Mouse (Mus musculus): ENCODE results near the gene Glrx.
"Not testable (repeated sequence)": the region's sequence is repeated elsewhere in the genome, so short reads cannot be mapped to it uniquely, and the experiment has no call there.

The Glrx gene

GRCm38 (mm10) chr13:75835461-75835860 is 4.2 kb upstream of the Glrx start:
- DNase-seq: peak; percentile 41

- no peak for DNase-seq
Measured at GRCm38 (mm10) chr13:75838506-75838905, 1.2 kb upstream of the Glrx start.

DNA sequence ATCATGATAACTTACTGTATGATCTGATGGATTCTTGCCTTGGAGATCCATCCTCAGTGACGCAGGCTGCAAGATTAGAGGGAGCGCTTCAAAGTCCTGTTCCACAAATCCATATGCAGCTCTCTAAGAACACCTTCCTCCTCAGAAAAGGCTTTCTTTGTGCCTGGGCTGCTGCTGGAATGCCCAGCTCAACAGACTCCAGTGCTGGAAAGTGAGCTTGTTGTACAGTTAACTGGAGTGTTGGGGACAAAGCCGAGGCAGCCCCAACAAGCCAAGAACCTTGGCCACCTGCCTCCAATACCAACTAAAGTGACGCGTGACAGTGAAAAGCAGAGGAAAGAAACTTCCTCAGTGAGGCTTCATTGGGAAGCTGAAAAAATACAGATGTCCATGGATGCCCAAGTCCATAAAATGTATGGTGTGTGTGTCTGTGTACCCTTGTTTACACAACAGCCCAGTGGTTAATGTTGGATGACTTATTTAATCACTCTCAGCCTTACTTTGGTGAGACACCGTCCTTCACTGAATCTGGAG is 1.2 kb downstream of the Glrx start:
- DNase-seq: peak; percentile 89

DNA sequence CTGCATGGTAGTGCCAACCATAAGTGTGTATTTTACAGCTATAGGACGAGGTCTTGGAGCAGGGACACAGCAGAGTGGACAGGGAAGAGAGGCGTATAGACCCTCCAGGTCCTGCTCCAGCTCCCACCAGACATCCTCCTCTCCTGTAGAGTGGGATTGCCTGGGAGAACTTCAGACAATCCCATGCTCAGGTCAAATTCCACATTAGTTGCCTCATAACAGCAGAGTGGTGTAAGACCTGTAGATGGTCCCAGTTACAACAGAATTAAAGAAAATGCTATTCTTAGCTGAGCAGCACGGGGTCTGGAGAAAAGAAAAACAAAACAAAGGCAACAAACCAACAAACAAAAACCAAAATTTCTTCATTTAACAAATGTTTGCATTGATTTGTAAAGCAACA is 2.3 kb downstream of the Glrx start:
- DNase-seq: peak; percentile 41

GRCm38 (mm10) chr13:75843331-75843730 is 3.7 kb downstream of the Glrx start:
- DNase-seq: peak; percentile 74

DNA sequence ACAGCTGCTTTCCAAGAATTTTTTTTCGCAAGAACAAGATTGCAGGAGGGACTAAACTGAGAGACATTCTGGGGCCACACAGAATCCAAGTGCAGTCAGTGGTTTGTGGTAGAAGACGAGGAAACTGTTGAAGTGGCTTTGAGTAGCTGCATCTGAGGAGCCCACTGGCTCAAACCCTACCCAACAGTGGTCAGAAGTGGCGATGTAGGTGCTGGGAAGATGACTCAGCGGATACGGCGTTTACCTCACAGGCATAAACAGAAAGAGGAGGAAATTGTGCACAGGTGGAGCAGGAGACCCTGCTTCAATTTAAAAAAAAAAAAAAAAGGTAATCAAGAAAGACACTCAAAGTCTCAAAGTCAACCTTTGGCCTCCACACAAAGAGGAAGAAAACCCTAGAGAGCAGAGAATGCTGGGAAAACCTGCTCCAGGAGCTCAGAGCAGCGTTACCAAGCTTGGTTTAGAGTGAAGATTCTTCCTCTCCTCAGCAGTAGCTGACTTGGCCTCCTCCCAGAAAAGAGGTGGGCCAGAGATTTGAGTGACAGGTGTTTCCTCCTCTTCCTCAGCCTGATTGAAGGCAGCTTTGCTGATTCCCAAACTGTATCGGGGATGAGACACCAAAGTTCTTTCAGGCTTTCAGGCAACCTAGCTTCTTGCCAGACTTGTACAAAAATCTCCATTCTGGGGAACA is 4.5 kb downstream of the Glrx start:
- peak; percentile 75 for DNase-seq

DNA sequence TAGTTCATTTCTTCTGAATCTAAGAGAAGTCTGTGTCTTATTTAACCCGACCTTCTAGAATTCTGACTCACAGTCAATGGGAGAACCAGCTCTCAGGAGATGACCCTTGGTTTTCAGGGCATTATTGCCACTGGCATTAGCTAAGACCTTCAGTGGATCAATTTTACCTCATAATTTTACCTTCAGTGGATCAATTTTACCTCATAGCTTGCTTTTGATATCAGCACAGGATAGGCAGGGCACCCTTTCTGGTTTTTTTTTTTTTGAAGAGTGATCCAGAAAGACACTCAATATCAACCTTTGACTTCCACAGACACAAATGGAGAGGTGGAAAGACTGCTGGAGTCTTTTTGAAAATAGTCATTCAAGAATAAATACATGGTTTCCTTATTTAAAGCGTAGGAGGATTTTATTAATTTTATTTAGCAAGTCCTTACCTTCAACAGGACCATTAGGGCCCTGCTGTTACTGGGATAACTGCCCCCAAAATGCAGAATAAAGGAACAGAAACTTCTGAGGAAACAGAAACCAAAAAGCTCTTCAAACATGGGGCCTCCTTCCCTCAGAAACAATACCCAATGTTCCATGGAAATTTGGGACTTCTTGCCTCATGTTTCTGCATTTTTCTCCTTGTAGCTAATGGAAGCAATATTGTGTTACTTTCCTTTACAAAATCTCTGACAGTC is 5.3 kb downstream of the Glrx start:
- no peak for DNase-seq

DNA sequence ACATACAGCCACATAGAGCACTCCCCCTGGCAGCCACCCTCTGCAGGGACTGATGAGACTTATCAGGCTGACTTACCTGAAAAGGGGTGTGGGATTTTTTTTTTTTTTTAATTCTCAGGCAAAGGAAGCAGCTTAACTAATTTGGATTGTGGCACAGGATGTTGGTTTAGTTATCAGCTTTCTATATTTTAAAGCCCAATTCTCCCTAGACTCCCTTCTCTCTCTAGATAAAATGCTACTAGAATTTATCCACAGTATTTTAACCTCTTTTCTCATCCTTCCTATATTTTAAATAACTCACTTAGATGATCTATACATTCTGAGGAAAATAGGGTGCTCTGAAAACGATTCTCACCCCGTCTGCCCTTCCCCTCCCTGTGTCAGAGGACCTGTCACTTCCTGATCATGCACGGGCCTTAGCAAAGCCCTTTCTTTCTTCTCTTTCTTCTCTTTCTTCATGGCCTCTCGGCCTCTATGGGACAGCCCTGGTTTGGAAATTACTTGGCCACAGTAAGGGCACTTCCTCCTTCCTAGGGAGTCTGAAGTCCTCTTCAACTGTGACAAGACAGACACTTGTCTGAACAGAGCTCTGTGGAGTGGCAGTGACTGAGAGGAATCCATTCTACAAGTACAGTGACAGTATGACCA is 6.0 kb downstream of the Glrx start:
- DNase-seq: peak; percentile 86

- peak; percentile 53 for DNase-seq
Measured at GRCm38 (mm10) chr13:75847027-75847426, 7.4 kb downstream of the Glrx start.

DNA sequence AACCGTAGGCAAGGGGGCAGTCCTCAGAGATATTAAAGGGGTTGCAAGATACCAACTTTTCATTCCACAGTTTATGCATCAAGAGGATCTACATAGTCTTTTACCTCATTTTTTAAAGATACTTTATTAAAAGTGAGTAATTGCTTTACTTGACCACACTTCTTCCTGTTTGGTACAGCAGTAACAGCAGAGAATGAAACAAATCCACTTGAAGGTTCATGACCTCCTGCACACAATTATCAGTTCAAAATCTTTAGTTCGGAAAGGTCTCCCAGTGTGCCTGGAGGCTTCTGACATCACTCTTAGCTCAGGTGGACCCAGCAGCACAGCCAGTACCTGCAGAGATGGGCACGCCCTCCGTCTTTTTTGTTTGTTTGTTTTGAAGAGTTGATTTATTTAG is 12.4 kb downstream of the Glrx start:
- DNase-seq: no peak

GRCm38 (mm10) chr13:75853118-75853517 is 13.4 kb downstream of the Glrx start:
- peak; percentile 89 for DNase-seq

- DNase-seq: no peak
Measured at GRCm38 (mm10) chr13:75859264-75859844, 19.7 kb downstream of the Glrx start.

- DNase-seq: no peak
Measured at GRCm38 (mm10) chr13:75865486-75866184, 26.0 kb downstream of the Glrx start.

GRCm38 (mm10) chr13:75867876-75868275 is 28.2 kb downstream of the Glrx start:
- DNase-seq: no peak

DNA sequence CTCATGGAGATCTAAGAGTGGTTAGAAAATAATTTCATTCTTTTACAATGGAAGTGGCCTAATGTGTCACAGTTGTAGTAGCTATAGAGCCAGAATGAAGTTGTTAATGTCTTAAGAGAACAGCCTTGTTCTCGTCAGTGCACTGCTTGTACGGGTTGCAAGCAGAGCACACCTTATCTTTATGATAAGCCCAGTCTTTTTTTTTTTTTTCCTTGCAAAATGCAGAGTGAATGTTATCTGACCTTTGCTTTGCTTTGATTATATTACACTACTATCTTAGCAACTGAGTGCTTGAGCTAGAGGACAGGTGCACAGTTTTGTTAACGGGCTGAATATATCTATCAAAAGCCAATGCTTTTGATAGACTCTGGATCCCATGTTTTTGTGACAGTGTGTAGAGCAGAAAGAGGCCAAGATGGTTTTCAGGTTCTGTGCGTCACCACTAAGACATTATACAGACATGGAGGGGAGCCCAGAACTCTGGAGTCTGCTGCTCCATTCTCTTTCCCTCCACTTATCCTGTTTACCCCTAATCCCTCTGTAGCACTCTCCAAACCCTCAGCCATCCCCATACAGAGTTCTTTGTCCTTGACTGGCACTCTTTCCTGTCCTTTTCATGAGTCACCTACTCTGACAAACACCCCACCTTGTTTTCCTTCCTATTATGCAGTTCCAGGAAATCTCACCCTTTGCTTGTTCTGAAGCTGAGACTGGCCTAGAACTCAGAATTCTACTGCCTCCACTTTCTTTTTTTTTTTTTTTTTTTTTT is 35.1 kb downstream of the Glrx start:
- no peak for DNase-seq

DNA sequence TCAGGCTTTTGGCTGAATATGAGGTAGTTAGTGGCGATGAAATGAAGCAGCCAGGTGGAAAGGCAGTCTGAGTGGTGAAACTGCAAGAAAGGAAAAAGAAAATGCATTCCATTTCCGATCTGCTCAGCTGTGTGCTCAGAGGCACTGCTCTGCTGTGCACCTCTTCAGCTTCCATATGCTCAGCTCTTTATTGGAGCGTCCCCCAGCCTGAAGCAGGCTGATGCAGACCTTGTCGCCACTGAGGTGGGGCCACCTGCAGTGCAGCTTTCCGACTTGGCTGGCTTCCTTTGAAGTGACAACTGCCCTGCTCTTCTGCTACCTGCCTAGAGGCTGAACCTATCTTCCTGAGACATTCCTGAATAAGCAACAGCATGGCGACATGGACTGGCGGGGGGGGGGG is 36.5 kb downstream of the Glrx start:
- DNase-seq: not testable (repeated sequence)

- DNase-seq: no peak
Measured at GRCm38 (mm10) chr13:75876592-75876991, 36.9 kb downstream of the Glrx start.

GRCm38 (mm10) chr13:75877907-75878306 is 38.2 kb downstream of the Glrx start:
- no peak for DNase-seq

- DNase-seq: no peak
Measured at GRCm38 (mm10) chr13:75879756-75880155, 40.1 kb downstream of the Glrx start.

DNA sequence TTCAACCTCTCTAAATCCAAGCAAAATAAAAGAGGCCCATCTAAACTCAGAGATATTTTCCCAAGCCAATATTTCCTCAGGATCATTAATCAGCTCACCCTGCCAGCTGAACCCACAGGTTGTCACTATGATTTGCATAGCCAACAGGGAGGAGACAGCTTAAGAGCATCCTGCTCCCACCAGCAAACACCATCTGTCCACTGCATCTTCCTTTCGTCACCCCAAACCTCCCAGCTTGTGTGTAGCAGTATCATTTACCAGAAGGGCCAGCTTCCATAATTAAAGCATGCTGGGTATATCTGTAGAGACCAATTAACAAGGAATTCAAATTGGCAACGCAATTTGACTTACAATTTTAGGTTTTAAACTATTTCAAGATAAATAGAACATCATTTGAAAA is 40.8 kb downstream of the Glrx start:
- DNase-seq: no peak

DNA sequence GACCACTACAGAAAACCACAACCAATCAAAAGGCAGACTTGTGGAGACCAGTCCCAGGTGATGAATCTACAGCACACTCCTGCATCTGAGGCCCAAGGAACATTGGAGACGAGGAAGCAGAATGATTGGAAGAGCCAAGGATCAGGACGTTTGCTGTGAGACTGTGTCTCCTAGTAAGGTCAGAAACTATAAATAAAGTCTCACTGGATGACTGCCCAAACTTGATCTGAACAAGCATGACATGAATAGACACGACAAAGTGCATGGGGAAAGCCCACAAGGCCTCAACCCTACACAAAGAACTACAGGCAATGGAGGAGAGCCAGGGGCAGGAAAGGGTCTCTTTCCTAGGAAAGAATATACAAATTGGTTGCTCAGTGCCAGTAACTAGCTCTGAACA is 44.1 kb downstream of the Glrx start:
- peak; percentile 87 for DNase-seq

GRCm38 (mm10) chr13:75891868-75892267 is 52.2 kb downstream of the Glrx start:
- no peak for DNase-seq
